Mouse (Mus musculus) gastrocnemius, adult 8-10 months (tissue): Measurements from ENCODE around the gene Tppp3. TPM values are rescaled to one million over a fixed set of nuclear protein-coding genes. Genes with fewer than 3 reads are reported as not detected.

Source experiments
- DNase-seq, 2 experiments: peaks; one replicate each; pipeline ENCODE4 v3.0.0; 2022; ENCODE audit warnings: low spot score in 2 of 2
- total RNA-seq, 4 experiments: library from RNA; stranded (reverse); gene quantifications; 2 replicates each; pipeline ENCODE4 v1.2.4; 2022

The Tppp3 gene
- total RNA-seq, 4 experiments from 2014 or later = 22.7 to 38.8 (median 34.2) TPM

- DNase-seq = no peak
These were observed 38.3 kb downstream of the Tppp3 start for GRCm38 (mm10) chr8:105433021-105433420.

- no peak for DNase-seq
These were observed 39.4 kb downstream of the Tppp3 start for GRCm38 (mm10) chr8:105431743-105432515.

- DNase-seq = no peak
These were observed 44.4 kb downstream of the Tppp3 start for GRCm38 (mm10) chr8:105426878-105427277.

- DNase-seq = no peak
These were observed 49.3 kb downstream of the Tppp3 start for GRCm38 (mm10) chr8:105422006-105422405.

- no peak for DNase-seq
These were observed 51.5 kb downstream of the Tppp3 start for GRCm38 (mm10) chr8:105419800-105420199.

GRCm38 (mm10) chr8:105418992-105419391 is 52.3 kb downstream of the Tppp3 start:
- DNase-seq = no peak

Other genes starting within 250 kb of the Tppp3 start
- gene D230025D16Rik, start 246.4 kb downstream of the Tppp3 start, total RNA-seq = 10 to 100 TPM; 24.7 to 38.2 (median 32.9) TPM
- gene B3gnt9, start 216.4 kb downstream of the Tppp3 start, total RNA-seq = 1 to 10 TPM; 1.1 to 1.7 (median 1.4) TPM
- gene Tradd, start 206.9 kb downstream of the Tppp3 start, total RNA-seq = 1 to 10 TPM; 2.3 to 4.2 (median 3.1) TPM
- 1 to 10 TPM in 2 of 4 experiments, under 1 TPM in 2; 0.36 to 1.3 (median 0.94) TPM for gene Fbxl8, start 206.9 kb downstream of the Tppp3 start, total RNA-seq
- gene Hsf4, start 201.7 kb downstream of the Tppp3 start, total RNA-seq = 10 to 100 TPM in 2 of 4 experiments, 1 to 10 TPM in 2; 8.8 to 12.6 (median 10.9) TPM
- 10 to 100 TPM; 30.0 to 40.5 (median 34.4) TPM for gene Nol3, start 195.4 kb downstream of the Tppp3 start, total RNA-seq
- under 1 TPM; 0.27 to 0.65 (median 0.42) TPM for gene 4931428F04Rik, start 181.7 kb downstream of the Tppp3 start, total RNA-seq
- gene Exoc3l, start 175.4 kb downstream of the Tppp3 start, total RNA-seq = 1 to 10 TPM in 2 of 4 experiments, under 1 TPM in 2; 0.94 to 2.5 (median 1.4) TPM
- gene E2f4, start 173.9 kb downstream of the Tppp3 start, total RNA-seq = 10 to 100 TPM; 28.1 to 37.8 (median 33.7) TPM
- gene Elmo3, start 165.9 kb downstream of the Tppp3 start, total RNA-seq = 1 to 10 TPM in 3 of 4 experiments, under 1 TPM in 1; 0.99 to 2.7 (median 1.4) TPM
- gene Lrrc29, start 145.2 kb downstream of the Tppp3 start, total RNA-seq = 1 to 10 TPM in 3 of 4 experiments, under 1 TPM in 1; 0.82 to 1.3 (median 1.0) TPM
- gene Tmem208, start 145.2 kb downstream of the Tppp3 start, total RNA-seq = 10 to 100 TPM; 20.9 to 24.2 (median 22.9) TPM
- 10 to 100 TPM; 21.1 to 28.8 (median 23.9) TPM for gene Fhod1, start 123.6 kb downstream of the Tppp3 start, total RNA-seq
- gene Slc9a5, start 122.7 kb downstream of the Tppp3 start, total RNA-seq = under 1 TPM; 0.38 to 0.65 (median 0.52) TPM
- under 1 TPM in 1 of 4 experiments, not detected in 3; 0.12 TPM for gene Plekhg4, start 98.3 kb downstream of the Tppp3 start, total RNA-seq
- under 1 TPM in 2 of 4 experiments, not detected in 2; 0.08 to 0.49 TPM for gene Kctd19, start 58.0 kb downstream of the Tppp3 start, total RNA-seq
- gene Lrrc36, start 58.0 kb downstream of the Tppp3 start, total RNA-seq = under 1 TPM in 2 of 4 experiments, not detected in 2; 0.70 TPM
- 10 to 100 TPM; 10.3 to 11.7 (median 11.4) TPM for gene Zdhhc1, start 25.4 kb upstream of the Tppp3 start, total RNA-seq
- gene Hsd11b2, start 47.2 kb upstream of the Tppp3 start, total RNA-seq = under 1 TPM in 2 of 4 experiments, not detected in 2; 0.12 to 0.62 TPM
- 10 to 100 TPM; 42.2 to 45.3 (median 44.1) TPM for gene Atp6v0d1, start 94.5 kb upstream of the Tppp3 start, total RNA-seq
- 10 to 100 TPM; 15.8 to 17.2 (median 16.6) TPM for gene Ripor1, start 133.7 kb upstream of the Tppp3 start, total RNA-seq
- gene Ctcf, start 165.0 kb upstream of the Tppp3 start, total RNA-seq = 10 to 100 TPM; 32.9 to 39.2 (median 34.2) TPM
- gene Agrp, start 165.9 kb upstream of the Tppp3 start, total RNA-seq = not detected
- not detected for gene Carmil2, start 214.7 kb upstream of the Tppp3 start, total RNA-seq
- 1 to 10 TPM; 3.4 to 5.8 (median 4.4) TPM for gene Acd, start 229.6 kb upstream of the Tppp3 start, total RNA-seq
- gene Pard6a, start 229.6 kb upstream of the Tppp3 start, total RNA-seq = 1 to 10 TPM; 5.5 to 8.1 (median 6.7) TPM
- gene 4933405L10Rik, start 236.1 kb upstream of the Tppp3 start, total RNA-seq = not detected
- under 1 TPM; 0.48 to 0.54 (median 0.52) TPM for gene Enkd1, start 236.7 kb upstream of the Tppp3 start, total RNA-seq